Mouse (Mus musculus) urinary bladder, postnatal 25 days (tissue): ENCODE data around the gene Catip.

Experiments used
- DNase-seq: peaks from one replicate; pipeline ENCODE4 v3.0.0; 2022; ENCODE audit warnings: low spot score

The Catip gene

DNA sequence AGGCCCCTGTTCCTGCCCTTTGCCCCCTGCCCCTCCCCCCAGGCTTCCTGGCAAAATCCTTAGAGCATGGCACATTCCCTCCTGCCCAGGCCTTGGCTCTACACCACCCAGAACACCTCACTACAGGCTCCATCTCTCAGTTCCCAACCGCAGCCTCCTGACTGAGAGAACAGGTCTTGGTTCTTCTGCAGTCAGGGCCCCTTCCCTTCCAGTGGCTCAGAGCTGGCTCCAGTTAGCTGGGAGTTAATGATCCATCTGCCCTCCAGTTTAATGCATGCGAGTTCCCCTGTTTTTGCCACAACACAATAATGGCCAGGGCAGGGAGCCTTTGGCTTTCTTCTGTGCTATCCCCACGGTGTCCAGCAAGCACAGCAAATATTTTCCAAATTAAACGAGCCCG lies 18.7 kb upstream of the Catip start:
- DNase-seq = no peak

DNA sequence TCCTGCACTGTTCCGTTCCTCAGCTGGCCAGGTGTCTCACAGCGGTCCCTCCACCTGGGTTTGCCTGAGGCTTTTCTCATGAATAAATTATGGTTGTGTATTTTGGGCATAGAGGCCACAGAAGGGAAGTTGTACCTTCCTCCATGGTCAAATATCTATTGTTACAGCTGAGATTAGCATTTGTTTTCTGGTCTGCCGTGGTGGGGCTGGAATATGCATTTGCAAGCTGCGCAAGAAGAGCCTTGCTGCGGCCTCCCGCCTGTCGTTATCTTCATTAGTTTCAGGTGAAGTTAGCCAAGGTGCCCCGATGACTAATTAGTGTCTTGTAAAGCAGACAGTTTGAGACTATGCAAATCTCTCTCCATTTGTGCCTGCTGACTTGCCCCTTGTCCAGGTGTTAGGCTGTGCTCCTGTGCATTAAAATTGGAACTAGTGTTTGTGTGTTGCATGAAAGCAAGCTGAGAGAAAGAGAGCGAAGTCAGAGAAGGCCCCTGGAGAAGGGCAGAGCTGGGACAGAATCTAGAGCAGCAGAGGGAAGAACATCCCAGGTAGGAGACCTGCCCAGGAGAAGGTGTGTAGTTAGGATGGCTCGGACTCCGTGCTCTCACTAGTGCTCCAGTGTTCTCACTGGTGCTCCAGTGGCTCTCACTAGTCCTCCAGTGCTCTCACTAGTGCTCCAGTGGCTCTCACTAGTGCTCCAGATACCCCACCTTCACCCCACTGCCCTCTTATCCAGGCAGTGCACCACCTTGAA lies 17.6 kb upstream of the Catip start:
- DNase-seq = no peak

DNA sequence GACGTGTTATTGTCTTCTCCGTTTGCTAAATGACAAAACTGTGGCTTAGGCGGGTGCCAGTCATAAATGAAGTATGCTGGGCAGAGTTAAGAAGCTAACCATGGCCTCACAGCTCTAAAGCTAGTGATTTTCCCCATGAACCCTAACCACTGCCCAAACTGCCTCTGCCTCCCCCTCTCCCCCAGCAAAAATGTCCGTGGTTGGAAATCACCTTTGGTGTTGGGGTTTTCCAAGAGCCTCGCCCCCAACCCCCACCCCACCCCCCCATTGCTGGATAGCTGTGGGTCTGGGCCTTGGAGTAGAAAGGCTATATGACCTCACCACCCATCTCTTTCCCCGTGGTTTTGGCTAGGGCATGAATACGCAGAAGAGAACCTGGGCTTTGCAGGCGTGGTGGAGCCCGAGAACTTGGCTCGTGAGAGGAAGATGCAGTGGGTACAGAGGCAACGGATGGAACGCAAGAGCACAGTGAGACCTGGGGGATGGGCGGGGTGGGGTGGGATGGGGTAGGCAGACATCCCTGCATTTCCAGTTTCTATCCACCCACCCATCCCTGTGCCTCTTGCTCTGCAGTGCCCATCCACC lies 10.6 kb upstream of the Catip start:
- no peak for DNase-seq

DNA sequence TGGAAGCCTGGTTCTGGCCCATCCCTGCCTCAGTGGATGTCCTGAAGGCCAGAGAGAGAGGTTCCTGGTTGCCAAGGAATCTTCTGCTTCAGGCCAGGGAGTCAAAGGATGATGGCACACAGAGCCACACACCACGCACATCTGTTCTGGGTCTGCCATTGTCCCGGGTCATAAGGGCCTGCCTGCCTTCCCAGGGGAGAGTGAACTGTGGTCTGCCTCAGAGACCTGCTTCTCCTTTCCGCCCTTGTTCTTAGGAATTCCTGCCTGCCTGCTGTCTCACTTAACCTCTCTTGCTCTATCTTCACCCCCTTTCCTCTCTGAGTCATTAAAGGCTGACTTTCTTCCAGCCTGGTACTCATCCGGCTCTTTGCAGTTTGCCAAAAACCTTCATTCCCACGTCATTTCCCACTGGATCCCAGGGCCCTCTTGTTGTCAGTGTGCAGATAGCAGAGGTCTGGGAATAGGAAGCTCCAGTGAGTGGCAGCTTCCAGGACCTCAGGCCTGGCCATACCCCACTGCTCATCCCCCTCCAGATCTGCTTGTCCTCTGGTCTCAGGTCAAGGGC lies 9.3 kb upstream of the Catip start:
- no peak for DNase-seq

DNA sequence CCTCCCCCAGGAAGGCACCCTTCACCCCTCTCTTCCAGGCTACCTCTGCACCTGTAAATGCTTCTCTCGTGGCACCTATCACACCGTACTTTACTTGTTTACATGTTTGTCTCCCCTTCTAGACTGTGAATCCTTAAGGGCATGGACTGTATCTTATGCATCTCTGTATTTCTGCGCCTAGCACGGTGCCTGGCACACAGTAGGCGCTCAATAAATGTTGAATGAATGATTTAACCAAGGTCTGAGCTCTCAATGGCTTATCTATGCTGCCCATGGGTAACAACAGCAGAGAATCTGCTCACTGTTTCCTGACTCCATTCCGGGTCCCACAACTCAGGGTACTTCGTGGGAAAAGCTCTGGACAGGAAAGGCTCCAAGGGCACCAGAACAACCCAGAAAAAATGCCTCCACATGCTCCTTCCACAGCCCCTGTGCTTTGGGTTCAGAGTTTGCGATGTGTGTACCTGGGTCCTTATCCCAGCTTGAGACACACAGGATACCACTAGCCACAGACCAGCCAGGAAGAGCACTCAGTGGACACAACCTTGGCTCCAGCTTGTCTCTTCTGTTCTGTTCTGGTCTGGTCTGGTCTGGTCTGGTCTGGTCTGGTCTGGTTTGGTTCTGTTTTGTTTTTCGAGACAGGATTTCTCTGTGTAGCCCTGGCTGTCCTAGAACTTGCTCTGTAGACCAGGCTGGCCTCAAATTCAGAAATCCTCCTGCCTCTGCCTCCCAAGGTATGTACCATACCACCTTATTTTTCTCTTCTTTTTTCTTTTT lies 8.3 kb upstream of the Catip start:
- DNase-seq = no peak

DNA sequence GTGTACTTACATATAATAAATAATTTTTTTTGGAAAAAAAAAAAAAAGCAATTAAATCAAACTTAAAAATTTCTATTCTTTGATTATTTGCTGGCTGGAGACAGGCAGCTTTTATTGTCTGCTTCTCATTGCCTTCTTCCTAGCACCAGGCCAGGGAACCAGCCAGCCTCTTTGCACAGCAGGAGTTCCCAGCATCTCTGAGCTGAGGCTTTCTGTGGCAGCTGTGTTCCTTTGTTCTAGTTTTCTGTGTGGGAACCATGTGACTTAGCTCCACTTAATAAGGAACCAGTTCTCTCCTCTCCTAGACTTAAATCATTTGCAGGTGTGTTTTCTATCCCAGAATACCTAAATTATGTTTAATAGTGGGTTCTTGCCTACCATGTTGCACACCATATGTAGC lies 4.4 kb upstream of the Catip start:
- DNase-seq = no peak

DNA sequence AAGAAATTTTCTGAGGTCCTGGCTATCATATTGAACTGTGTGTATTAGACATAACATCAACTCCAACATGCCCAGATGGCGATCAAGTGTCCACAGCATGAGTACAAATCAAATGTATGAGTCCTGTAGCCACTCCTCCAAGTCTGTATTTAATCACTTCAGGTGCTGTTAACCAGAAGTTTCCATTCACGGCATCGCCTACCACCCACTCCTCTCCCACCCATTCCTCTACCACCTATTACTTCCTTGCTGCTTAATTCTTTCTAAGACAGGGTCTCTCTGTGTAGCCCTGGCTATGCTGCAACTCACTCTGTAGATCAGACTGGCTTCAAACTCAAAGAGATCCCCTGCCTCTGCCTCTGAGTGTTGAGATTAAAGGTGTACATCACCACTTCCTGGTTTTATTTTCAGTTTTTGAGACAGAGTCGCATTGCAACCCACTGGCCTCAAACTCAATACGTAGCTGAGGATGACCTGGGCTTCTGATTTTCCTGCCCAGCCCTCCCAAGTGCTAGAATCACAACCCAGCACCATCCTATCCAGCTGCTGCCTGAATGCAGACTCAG lies 1.9 kb upstream of the Catip start:
- DNase-seq = no peak

DNA sequence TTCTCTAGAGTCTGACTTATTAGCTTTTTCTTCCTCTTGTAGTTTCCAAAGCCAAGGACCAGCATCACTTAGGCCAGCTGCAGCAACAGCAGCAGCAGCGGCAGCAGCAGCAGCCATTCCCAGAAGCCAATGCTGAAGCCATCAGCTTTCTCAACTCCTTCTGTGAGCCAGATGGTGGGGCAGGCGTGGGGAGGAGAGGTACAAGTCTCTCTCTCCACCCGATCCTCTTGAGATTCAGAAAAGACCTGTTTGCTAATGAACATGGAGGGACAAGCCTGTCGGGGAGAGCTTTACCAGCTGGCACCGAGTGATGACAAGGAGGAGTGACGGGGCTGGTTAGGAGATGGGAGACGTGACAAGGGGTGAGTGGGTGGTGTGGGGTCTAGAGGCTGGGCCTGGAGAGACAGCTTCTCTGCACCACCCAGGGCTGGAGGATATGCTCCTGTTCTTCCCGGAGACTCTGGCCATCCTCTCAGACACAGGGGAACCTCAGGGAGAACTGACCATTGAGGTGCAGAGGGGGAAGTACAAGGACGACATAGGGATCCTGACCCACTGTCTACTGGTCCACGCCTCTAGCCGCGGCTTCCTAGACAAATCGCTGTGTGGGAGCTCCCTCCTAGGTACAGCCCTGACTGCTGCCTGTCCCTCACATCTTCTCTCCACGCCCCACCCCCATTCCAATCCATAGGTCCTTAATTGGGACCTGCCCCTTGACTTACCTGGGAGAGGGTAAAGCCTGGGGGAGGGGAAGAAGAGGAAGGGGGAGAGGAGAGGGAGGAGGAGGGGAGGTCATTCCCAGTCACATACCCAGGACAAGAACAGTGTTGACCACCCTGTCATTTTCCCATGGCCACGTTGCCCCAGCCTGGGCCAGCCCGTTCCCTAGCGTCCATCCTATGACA lies 669 bp downstream of the Catip start:
- DNase-seq = no peak

DNA sequence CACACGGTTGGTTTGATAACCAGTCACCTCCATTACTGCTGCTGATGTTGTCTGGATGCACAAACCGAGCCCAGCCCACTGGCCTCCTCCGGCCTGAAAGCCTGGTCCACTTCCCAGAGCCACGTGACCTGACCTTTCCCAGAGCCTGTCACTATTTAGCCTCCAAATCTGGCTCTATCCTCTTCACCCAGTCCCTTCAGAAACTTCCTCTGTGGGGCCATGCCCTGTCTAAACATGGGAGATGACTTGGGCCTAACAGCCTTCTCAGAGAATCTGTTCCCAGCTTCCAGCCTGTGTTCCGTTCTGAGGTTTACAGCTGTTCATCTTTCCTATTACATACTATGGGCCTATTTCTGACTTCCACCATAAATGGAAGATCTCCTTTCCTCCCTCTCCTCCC lies 1.5 kb downstream of the Catip start:
- DNase-seq = no peak

DNA sequence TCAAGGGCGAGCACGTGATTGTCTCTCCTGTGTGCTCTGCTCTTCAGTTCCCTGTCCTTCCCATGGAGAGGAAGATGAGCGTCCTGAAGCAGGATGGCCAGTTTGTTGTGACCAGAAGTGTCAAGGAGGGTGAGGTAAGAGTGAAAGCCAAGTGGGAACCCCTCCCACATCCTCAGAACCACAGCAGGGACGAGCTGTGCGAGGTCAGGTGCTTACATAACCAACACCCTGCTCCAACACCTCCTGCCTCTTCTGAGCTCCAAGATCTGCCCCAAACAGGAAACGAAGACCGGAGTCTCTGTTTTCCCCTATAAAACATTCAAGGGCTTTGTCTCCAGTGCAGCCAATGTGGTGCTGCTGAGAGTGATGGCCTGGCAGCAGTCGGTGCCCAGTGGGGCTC lies 2.4 kb downstream of the Catip start:
- no peak for DNase-seq

DNA sequence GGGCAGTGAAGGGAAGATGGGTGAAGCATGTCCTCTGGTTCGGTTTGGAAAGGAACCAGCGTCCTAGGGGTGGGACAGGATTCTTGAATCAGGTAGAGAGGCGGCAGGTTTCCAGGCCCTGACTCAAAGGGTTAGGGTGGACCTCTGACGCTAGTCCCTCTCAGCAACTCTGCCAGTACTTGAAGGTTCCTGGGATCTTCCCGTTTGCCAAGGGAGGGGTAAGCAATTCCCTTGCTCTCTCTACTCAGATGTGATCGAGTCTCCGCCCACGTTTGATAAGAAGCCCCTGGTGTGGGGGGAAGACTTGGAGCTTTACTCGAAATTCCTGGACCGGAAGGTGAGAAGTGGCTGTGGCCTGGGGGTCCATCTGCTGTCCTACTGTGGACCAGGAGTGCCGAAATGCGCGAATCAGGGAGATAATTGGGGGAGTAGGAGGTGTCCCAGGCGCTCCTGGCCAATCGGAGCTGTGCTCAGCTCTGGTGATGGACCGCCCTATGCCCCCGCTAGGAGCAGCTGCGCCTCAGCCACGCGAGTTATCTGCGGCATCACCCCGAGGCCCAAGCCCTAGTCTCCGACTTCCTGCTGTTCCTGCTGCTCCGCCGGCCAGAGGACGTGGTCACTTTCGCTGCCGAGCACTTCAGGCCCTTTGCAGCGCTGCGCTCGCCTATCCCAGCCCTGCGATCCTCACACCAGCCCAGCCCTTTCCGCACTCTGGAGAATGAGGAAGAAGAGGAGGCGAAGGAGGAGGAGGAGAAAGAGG lies 6.2 kb downstream of the Catip start:
- peak; percentile 45 for DNase-seq

DNA sequence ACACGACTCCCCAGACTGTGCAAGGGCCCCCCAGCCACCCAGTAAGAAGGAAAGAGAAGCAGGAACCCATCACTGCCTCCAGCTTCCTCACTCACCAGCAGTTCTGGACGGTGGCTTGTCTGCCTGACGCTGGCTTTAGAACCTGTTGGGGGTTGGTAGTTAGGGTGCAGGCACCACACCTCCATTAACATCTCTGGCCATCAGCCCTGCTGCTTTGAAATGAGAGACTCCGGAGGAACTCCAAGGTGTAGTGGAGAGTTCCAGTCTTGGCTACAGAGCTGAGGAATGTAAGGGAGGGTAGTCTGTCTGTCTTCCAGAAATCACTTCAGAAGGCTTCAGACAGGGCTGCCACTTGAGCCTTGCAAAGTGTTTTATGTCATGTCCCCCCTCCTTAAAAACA lies 8.1 kb downstream of the Catip start:
- DNase-seq = no peak

DNA sequence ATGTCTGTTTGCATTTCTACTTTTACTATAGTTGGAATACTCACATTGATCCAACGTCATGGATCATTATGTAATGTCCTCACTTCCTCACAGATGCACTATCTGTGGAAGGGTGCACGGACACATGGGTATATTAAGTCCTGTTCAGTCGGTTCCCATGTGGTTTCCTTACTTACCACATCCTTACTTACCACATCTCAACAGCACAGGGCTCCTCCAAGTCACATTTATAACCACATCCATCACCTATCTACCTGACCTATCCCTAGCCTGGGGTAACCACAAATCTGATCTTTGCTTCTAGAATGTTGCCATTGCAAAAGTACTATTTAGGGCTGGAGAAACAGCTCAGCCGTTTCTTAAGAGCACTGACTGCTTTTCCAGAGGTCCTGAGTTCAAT lies 11.5 kb downstream of the Catip start:
- no peak for DNase-seq

DNA sequence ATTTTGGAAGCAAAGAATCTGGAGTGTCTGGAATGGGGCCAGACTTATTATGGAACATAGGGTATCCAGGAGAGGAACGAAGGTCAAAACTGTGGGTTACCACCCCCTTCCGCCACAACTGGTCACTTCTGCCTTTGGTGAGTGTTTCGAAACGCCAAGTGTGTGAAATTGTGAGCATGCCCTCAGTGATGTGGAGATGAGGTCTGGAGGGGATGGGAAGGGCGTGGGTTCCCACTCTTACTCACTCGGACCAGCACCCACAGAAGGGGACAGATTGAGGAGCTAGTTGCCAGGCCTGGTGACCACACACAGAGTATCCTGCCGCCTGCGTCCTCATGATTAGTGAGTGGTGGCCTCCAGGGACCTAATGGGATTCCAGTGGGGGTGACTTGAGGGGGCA lies 13.1 kb downstream of the Catip start, which contains the start of gene Slc11a1:
Slc11a1 (plus strand) TSS at position 216 of the 400 bp plus-strand sequence.
- no peak for DNase-seq

DNA sequence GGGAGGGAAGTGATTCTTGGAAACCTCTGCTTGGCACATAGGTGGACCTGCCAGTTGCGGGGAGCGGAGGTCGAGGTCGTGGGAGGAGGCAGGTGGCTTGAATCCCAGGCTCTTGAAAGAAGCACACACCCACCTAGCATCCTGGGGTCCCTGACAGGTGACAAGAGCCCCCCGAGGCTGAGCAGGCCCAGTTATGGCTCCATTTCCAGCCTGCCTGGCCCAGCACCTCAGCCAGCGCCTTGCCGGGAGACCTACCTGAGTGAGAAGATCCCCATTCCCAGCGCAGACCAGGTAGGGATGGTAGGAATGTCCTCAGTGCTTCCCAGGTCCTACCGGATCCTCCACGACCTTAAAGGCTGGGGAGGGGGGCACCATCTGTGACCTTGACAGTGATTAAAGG lies 13.7 kb downstream of the Catip start:
- no peak for DNase-seq

DNA sequence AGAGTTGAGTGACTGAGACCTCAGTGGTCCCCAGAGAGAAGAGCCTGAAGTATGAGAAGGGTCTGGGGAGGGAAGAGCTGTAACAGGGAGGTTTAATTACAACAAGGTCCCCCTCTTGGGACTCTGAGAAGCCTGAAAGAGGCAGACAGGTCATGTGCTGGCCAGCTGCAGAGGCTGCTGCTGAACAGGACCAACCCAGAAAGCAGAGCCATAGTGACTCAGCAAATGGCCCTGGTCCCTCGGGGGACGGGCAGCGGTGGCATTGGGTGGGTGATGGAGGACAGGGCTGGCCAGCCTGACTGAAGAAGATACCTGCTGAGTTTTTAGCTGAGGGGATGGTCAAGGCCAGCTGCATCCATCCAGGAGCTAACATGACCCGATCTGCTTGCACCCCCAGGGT lies 14.5 kb downstream of the Catip start:
- DNase-seq = no peak

DNA sequence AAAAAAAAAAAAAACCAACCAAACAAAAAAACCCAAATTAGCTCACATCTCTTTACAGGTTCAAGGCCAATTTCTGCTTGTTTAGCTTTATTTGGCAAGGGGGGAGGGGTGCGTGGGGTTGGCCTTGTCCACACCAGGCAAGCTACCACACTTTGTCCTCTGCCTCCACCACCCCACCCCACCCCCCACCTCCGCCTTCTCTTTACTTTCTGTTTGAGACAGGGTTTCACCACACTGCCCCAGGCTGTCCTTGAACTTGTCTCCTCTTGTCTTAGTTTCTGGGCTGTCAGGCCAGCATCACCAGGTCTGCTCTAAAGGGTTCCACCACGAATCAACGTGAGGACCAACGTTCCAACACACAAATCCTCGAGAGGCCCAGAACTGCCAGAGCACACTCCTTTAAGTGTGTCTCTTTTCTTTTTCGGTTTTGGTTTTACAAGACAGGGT lies 17.2 kb downstream of the Catip start:
- DNase-seq = no peak

DNA sequence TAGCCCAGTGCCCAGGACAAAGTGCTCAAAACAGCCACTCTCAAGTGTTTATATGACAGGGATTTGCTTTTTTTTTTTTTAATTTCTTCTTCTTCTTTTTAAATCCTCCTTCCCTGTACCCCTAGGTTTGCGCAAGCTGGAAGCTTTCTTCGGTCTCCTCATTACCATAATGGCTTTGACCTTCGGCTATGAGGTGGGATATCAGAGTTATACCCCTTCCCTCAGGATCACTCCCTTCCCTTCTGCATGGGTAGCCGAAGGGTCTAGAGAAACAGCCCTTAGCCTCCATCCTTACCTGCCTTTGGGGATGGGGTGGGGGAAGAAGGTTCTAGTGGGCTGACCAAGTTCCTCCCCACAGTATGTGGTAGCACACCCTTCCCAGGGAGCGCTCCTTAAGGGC lies 18.6 kb downstream of the Catip start:
- no peak for DNase-seq

DNA sequence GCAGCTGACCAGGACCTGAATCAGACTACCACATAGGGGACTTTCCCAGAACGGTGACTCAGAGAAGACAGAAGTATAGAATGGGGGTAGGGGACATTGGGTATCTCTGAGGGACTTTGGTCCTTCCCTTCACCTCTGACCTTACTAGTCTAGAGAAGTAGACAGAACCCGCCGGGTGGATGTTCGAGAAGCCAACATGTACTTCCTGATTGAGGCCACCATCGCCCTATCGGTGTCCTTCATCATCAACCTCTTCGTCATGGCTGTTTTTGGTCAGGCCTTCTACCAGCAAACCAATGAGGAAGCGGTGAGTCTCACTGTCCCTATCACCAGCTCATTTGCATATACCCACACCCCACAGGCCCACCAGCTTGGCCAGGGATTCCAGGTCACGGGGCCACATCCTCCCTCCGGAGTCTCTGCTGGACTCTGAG lies 19.7 kb downstream of the Catip start:
- no peak for DNase-seq

DNA sequence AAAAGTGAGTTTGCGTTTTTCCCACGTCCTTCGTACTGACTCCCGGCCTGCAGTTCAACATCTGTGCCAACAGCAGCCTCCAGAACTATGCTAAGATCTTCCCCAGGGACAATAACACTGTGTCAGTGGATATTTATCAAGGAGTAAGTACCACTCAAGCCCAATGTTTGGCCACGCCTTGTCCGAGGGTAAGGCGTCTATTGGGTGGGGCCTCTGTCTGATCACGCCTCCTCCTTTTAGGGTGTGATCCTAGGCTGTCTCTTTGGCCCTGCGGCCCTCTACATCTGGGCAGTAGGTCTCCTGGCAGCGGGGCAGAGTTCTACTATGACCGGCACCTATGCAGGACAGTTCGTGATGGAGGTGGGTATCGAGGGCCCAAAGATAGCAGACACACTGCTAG lies 21.5 kb downstream of the Catip start:
- no peak for DNase-seq

DNA sequence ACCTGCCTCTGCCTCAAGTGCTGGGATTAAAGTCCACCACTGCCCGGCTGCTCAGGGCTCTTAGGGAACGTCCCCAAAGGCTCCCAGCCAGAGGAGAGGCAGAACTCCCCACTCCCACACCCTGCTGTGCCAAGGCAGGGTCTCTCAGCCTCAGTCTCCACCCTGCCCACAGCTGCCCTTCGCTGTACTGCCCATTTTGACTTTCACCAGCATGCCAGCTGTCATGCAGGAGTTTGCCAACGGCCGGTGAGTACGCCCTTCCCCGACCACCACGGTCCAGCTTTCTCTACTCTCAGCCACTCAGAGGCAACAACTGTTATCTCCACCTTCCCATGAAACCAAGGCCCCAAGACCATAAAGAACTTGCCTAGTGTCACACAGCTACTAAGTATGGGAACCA lies 22.6 kb downstream of the Catip start:
- no peak for DNase-seq
